Mouse (Mus musculus) heart, embryonic 10.5 days (tissue): ENCODE measurements around the gene Ccdc149. TPM values are rescaled to one million over a fixed set of nuclear protein-coding genes. Genes with fewer than 3 reads are reported as not detected.

Experiments
- DNase-seq: peaks from one replicate; pipeline ENCODE4 v3.0.0-alpha.2; 2017; ENCODE audit warnings: low spot score
- H3K27ac ChIP-seq: fragments of 300-500 bp; sonication (generic); 2 replicates; pipeline ENCODE4 v1.5.1; 2016; ENCODE audit warnings: mild to moderate bottlenecking
- H3K27me3 ChIP-seq: fragments of 300-500 bp; sonication (generic); 2 replicates; pipeline ENCODE4 v1.6.1; 2016; ENCODE audit warnings: mild to moderate bottlenecking; ENCODE audit not compliant: poor library complexity, insufficient read depth, severe bottlenecking
- H3K36me3 ChIP-seq: fragments of 300-500 bp; sonication (generic); 2 replicates; pipeline ENCODE4 v1.6.1; 2016; ENCODE audit warnings: mild to moderate bottlenecking, moderate library complexity
- H3K4me1 ChIP-seq: fragments of 300-500 bp; sonication (generic); 2 replicates; pipeline ENCODE4 v1.6.1; 2016; ENCODE audit warnings: mild to moderate bottlenecking
- H3K4me3 ChIP-seq: fragments of 300-500 bp; sonication (generic); 2 replicates; pipeline ENCODE4 v1.5.1; 2016; ENCODE audit warnings: mild to moderate bottlenecking, moderate library complexity
- H3K9me3 ChIP-seq: fragments of 300-500 bp; sonication (generic); 2 replicates; pipeline ENCODE4 v1.6.1; 2016; ENCODE audit warnings: mild to moderate bottlenecking, moderate library complexity
- WGBS: fragments of 180-500 bp; shearing (Covaris S2); methylation state at CpG from one replicate; pipeline ENCODE4 v1.1.7; 2016; 5-methylcytosine and 5-hydroxymethylcytosine counted together
- polyA plus RNA-seq: library from polyadenylated mRNA; unstranded; fragments of >200 nt; fragmentation: Nextera tagmentation; extraction: Ambion mirVana; gene quantifications from 2 replicates; pipeline ENCODE4 v1.2.1, GENCODE M21; 2016

The Ccdc149 gene
- polyA plus RNA-seq, 1 experiment from 2014 or later: 1.5 TPM

- WGBS: 69% methylated on average over 8 of the region's 8 CpGs
- no peak for DNase-seq
- H3K4me1 ChIP-seq: no peaks in the 10 kb centered on the region
These were observed 40.0 kb downstream of the Ccdc149 start for GRCm38 (mm10) chr5:52431276-52431844.

GRCm38 (mm10) chr5:52429731-52430480, 41.4 kb downstream of the Ccdc149 start:
- 76% methylated on average over 14 of the region's 14 CpGs for WGBS
- H3K9me3 ChIP-seq: no peaks in the 10 kb centered on the region
- no peak for DNase-seq
- H3K27ac ChIP-seq: no peak overlapping the region
- H3K4me1 ChIP-seq: no peaks in the 10 kb centered on the region
- no peaks in the 10 kb centered on the region for H3K36me3 ChIP-seq
- no peak overlapping the region for H3K4me3 ChIP-seq
- H3K27me3 ChIP-seq: no peaks in the 10 kb centered on the region

More at GRCm38 (mm10) chr5:52431276-52431844, 40.0 kb downstream of the Ccdc149 start:
- Histone ChIP-seq H3K9me3 (no peaks in the 10 kb centered on the region), H3K27ac (no peak overlapping the region), H3K36me3 (no peaks in the 10 kb centered on the region), H3K27me3 (no peaks in the 10 kb centered on the region), H3K4me3 (no peak overlapping the region)

- H3K4me1 ChIP-seq: no peaks in the 10 kb centered on the region
- no peak overlapping the region for H3K4me3 ChIP-seq
- H3K27ac ChIP-seq: no peak overlapping the region
- H3K36me3 ChIP-seq: no peaks in the 10 kb centered on the region
- no peak for DNase-seq
- no peaks in the 10 kb centered on the region for H3K27me3 ChIP-seq
- 59% methylated on average over 4 of the region's 4 CpGs for WGBS
- H3K9me3 ChIP-seq: no peaks in the 10 kb centered on the region
These were observed 42.7 kb downstream of the Ccdc149 start for GRCm38 (mm10) chr5:52428613-52429012.

GRCm38 (mm10) chr5:52425819-52426218, 45.5 kb downstream of the Ccdc149 start:
- no peaks in the 10 kb centered on the region for H3K4me1 ChIP-seq
- no peaks in the 10 kb centered on the region for H3K36me3 ChIP-seq
- no peak overlapping the region for H3K4me3 ChIP-seq
- no peak overlapping the region for H3K27ac ChIP-seq
- H3K9me3 ChIP-seq: no peaks in the 10 kb centered on the region
- H3K27me3 ChIP-seq: no peaks in the 10 kb centered on the region
- no peak for DNase-seq
- 88% methylated on average over 9 of the region's 9 CpGs for WGBS

GRCm38 (mm10) chr5:52423893-52424292, 47.4 kb downstream of the Ccdc149 start:
- Histone ChIP-seq H3K36me3 (no peaks in the 10 kb centered on the region), H3K9me3 (no peaks in the 10 kb centered on the region), H3K27me3 (no peaks in the 10 kb centered on the region), H3K4me3 (no peak overlapping the region), H3K4me1 (no peaks in the 10 kb centered on the region), H3K27ac (no peak overlapping the region)
- no peak for DNase-seq
- WGBS: 67% methylated on average over 3 of the region's 3 CpGs

GRCm38 (mm10) chr5:52416485-52416884, 54.8 kb downstream of the Ccdc149 start:
- Histone ChIP-seq H3K27ac (no peak overlapping the region), H3K27me3 (no peaks in the 10 kb centered on the region), H3K4me1 (no peaks in the 10 kb centered on the region), H3K4me3 (no peak overlapping the region), H3K9me3 (no peaks in the 10 kb centered on the region), H3K36me3 (no peaks in the 10 kb centered on the region)
- DNase-seq: no peak
- 57% methylated on average over 2 of the region's 2 CpGs for WGBS

- Histone ChIP-seq H3K4me1 (no peaks in the 10 kb centered on the region), H3K36me3 (no peaks in the 10 kb centered on the region), H3K9me3 (no peaks in the 10 kb centered on the region), H3K4me3 (no peak overlapping the region), H3K27me3 (no peaks in the 10 kb centered on the region), H3K27ac (no peak overlapping the region)
- no peak for DNase-seq
- 69% methylated on average over 6 of the region's 6 CpGs for WGBS
These were observed 55.4 kb downstream of the Ccdc149 start for GRCm38 (mm10) chr5:52415917-52416316.

- H3K27ac ChIP-seq: no peak overlapping the region
- H3K4me3 ChIP-seq: no peak overlapping the region
- no peaks in the 10 kb centered on the region for H3K36me3 ChIP-seq
- no peaks in the 10 kb centered on the region for H3K4me1 ChIP-seq
- WGBS: 81% methylated on average over 1 of the region's 1 CpGs
- no peaks in the 10 kb centered on the region for H3K27me3 ChIP-seq
- no peak for DNase-seq
- no peaks in the 10 kb centered on the region for H3K9me3 ChIP-seq
These were observed 56.1 kb downstream of the Ccdc149 start for GRCm38 (mm10) chr5:52415193-52415592.

GRCm38 (mm10) chr5:52411567-52411966, 59.8 kb downstream of the Ccdc149 start:
- Histone ChIP-seq H3K4me3 (no peak overlapping the region), H3K36me3 (no peaks in the 10 kb centered on the region), H3K4me1 (no peaks in the 10 kb centered on the region), H3K27me3 (no peaks in the 10 kb centered on the region), H3K9me3 (no peaks in the 10 kb centered on the region), H3K27ac (no peak overlapping the region)
- DNase-seq: no peak
- 57% methylated on average over 3 of the region's 3 CpGs for WGBS

GRCm38 (mm10) chr5:52410197-52410596, 61.1 kb downstream of the Ccdc149 start:
- H3K27ac ChIP-seq: no peak overlapping the region
- no peaks in the 10 kb centered on the region for H3K9me3 ChIP-seq
- no peak for DNase-seq
- no peaks in the 10 kb centered on the region for H3K27me3 ChIP-seq
- H3K4me1 ChIP-seq: no peaks in the 10 kb centered on the region
- no peak overlapping the region for H3K4me3 ChIP-seq
- no peaks in the 10 kb centered on the region for H3K36me3 ChIP-seq
- WGBS: 83% methylated on average over 12 of the region's 12 CpGs

- 80% methylated on average over 7 of the region's 7 CpGs for WGBS
- no peak overlapping the region for H3K27ac ChIP-seq
- H3K4me1 ChIP-seq: no peaks in the 10 kb centered on the region
- no peak for DNase-seq
- no peaks in the 10 kb centered on the region for H3K9me3 ChIP-seq
- no peak overlapping the region for H3K4me3 ChIP-seq
- H3K27me3 ChIP-seq: no peaks in the 10 kb centered on the region
- no peaks in the 10 kb centered on the region for H3K36me3 ChIP-seq
These were observed 62.5 kb downstream of the Ccdc149 start for GRCm38 (mm10) chr5:52408668-52409315.

- Histone ChIP-seq H3K9me3 (no peaks in the 10 kb centered on the region), H3K4me3 (no peak overlapping the region), H3K27ac (no peak overlapping the region), H3K27me3 (no peaks in the 10 kb centered on the region), H3K36me3 (no peaks in the 10 kb centered on the region), H3K4me1 (no peaks in the 10 kb centered on the region)
- WGBS: 76% methylated on average over 8 of the region's 8 CpGs
- DNase-seq: no peak
These were observed 66.9 kb downstream of the Ccdc149 start for GRCm38 (mm10) chr5:52404373-52404772.

- 73% methylated on average over 4 of the region's 4 CpGs for WGBS
- Histone ChIP-seq H3K4me1 (no peaks in the 10 kb centered on the region), H3K36me3 (peaks cover 9% of the 10 kb centered on the region; the same call in 1 of the 2 replicates), H3K4me3 (no peak overlapping the region), H3K27me3 (no peaks in the 10 kb centered on the region), H3K27ac (no peak overlapping the region), H3K9me3 (0 out of 2 replicates have a peak, but pooled peaks cover 7% of the 10 kb centered on the region)
- no peak for DNase-seq
These were observed 77.6 kb downstream of the Ccdc149 start for GRCm38 (mm10) chr5:52393756-52394155.
